Mouse (Mus musculus): ENCODE measurements around the gene Tcaf3.

- TF ChIP-seq POLR2A (IDR thresholded peaks at IDR 0.05; ENCODE audit: low read depth, low read length), result no peak
- TF ChIP-seq MYC (IDR thresholded peaks at IDR 0.05; ENCODE audit: low read depth, low read length), result no peak
- TF ChIP-seq EP300 (IDR thresholded peaks at IDR 0.05; ENCODE audit: low read length), result no peak
- TF ChIP-seq CTCF (conservative IDR thresholded peaks at IDR 0.05 in 1 of 2, IDR thresholded peaks at IDR 0.05 in 1 of 2; ENCODE audit: low read depth in 2 of 2, low read length in 2 of 2), result no peak
These were observed 13.5 kb upstream of the Tcaf3 start for GRCm38 (mm10) chr6:42610954-42611522.

Data from CH12.LX (cell line).